Mouse (Mus musculus): ENCODE measurements around the gene Gli3.

Gene Gli3

DNA sequence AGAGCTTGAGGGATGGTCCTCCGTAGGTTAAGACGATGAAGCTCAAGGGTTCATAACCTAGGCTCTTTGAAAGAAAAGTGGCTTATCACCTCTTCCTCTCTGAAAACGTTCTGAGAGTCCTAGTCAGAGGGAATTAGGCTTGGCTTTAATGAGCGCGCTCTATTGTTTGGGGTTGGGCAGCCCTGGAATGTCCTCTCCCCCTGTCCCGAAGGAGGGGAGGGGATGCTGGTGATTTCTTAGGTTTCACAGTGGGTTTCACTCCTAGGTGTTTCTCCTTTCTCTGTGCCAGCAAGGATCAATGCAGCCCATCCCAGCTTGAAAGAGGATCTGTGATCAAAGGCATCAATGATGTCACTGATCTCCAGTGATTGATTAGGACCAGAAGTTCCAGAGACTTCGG is 24.3 kb downstream of the Gli3 start:
- DNase-seq (ENCODE audit: extremely low read depth, insufficient read length, low spot score), result no peak

DNA sequence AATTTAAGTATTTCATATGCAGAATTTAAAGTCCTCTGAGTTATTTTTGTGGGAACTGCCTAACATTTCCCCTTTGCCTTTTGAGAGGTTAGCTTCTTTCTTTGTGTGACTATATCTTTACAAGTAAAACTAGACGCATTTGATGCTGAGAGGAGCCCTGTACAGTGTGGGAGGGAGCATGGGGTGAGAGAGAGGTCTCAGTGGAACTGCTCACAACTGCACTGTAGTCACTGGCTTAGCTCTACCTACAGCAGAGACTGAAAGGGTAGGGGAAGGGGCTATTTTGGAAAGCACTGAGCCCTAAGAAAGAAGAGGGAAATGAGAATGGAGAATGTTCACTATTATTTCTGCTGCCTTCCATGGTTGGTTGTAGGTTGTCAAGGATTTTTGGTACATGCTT is 25.0 kb downstream of the Gli3 start:
- DNase-seq (ENCODE audit: extremely low read depth, insufficient read length, low spot score), result no peak

DNA sequence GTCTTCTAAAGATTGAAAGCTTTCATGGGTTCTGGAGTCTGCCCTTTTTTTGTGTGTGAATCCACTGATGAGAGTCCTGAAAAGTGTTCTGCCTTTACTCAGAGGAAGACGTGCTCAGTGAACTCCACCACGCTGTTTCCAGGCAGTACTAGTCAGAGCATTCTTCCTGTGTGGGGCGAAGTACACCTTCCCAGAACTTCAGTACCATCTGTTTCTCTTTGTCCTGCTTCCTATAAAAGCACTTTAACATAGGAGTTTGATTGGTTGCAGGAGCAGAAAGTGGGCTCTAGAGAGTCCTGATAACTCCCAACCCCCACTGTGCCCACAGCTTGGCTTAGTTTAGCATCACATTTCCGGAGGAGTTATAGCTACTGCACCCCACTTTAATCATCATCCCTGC is 32.8 kb downstream of the Gli3 start:
- DNase-seq (ENCODE audit: extremely low read depth, insufficient read length, low spot score), result no peak

DNA sequence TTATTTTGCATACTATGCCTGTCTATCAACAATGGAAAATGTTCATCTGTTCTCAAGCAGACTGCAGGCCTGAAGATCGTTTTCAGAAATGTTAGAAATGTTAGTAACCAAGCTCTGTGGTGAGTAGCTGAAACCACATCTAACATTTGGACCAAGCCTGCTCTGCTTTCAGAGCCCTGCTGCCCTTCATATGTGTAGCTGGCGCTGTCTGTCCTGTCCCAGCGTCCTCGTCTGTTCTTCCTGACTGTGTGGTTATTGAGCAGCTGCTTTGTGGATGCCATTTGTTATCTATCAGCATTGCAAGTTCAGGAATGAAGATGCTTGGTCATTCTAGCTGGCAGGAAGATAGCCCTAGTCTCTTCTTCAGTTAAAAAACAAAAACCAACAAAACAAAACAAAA is 35.3 kb downstream of the Gli3 start:
- no peak for DNase-seq (ENCODE audit: extremely low read depth, insufficient read length, low spot score)

DNA sequence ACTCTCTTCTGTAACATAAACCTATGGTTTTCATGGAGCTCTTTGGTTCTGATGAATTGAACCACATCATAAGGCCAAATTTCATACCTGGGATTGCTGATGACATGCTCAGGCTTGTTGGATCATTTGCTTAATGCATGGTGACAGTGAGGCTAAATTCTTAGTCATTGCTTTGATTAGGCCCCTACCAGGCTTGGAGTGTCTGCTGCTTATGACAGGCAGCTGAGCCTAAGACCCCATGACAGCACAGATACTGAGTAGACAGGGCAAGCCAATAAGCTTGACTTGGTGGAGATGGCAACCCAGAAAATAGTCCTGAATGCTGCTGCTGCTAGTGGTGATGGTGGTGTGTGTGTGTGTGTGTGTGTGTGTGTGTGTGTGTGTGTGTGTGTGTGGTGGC is 47.9 kb downstream of the Gli3 start:
- DNase-seq (ENCODE audit: extremely low read depth, insufficient read length, low spot score), result no peak

DNA sequence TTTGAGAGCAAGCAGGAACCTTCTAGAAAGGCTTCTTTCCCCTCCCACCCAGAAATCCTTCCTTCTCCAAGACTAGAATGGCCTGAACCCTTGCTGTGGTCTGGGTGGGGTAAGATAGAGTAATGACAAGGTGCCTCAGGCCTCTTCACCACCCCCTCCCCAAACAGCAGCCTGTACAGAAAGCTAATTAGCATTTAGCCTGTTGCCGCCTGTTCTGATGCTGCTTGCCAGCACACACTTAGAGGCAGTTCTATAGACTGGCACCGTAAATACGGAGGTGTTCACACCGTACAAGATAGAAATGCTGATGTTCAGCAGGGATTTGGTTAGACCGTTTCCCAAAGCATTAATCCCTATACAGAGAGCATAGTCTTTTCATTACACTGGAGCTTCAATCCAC is 50.1 kb downstream of the Gli3 start:
- DNase-seq (ENCODE audit: extremely low read depth, insufficient read length, low spot score), result no peak

DNA sequence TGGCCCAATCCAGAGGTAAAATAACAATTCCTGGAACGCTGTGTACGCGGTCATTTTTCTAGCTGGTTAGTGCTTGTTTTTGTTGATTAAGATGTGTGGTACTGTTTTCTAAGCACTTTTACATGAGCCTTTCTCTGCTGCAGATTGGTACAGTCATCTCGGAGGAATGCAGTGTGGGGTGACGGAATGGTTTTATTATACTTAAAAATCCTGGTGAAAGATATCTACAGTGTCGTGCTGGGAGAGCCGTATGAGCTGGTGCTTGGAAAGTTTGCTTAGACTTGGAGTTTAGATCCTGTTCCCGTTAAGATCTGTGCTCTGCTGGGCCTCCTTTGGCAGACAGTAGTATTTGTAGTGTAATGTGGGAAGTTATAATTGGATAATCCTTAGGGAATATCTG is 51.0 kb downstream of the Gli3 start:
- peak; percentile 39 for DNase-seq (ENCODE audit: extremely low read depth, insufficient read length, low spot score)

DNA sequence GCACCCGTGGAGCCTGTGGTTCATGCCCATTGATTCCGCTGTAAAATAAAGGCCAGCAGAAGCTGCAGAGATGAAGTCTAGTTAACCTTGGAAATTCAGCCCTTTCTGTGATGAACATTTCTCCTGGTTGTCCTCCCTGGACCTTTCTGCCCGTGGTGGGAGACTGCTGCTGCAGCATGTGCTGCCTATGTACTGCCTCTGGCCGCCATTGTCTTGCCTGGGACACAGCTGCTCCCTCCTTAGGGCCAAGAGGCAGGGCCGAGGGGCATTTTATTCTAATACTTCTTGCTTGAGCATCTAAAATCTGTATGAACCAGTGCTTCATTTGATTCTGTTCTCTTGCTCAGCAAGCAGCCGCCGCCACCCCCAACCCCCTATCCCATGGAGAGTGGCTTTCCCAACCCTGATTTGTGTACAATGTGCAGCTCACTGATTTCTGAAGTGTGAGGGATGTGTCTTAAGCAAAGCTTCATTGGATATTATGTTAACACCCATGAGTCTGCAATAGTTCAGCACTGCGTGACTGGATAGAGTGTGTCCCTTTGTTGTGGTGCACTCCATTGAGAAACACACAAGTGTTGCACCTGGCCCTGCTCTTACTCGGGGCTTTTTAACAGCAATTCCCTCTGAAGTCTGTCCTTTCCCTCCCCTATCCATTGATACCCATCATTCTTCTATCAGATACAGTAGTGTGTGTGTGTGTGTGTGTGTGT is 54.2 kb downstream of the Gli3 start:
- no peak for DNase-seq (ENCODE audit: extremely low read depth, insufficient read length, low spot score)

DNA sequence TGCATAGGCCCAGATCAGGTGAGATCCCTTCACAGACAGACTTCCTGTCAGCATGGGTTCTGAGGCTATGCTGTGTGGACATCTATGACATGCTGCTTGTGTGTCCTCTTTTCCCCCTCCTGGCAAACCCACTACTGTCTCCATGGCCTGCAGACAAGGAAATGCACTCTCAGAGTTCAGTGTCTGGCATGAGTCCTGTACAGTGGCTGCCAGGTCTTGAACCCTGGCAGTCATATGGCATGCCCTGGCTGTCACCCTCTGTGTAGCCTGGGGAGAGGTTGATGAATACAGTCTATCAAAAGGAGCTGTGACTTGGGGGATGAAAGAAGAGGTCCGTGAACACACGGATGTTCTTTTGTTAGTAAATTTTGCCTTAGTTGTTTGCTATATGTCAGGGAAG is 57.3 kb downstream of the Gli3 start:
- DNase-seq (ENCODE audit: extremely low read depth, insufficient read length, low spot score), result no peak

DNA sequence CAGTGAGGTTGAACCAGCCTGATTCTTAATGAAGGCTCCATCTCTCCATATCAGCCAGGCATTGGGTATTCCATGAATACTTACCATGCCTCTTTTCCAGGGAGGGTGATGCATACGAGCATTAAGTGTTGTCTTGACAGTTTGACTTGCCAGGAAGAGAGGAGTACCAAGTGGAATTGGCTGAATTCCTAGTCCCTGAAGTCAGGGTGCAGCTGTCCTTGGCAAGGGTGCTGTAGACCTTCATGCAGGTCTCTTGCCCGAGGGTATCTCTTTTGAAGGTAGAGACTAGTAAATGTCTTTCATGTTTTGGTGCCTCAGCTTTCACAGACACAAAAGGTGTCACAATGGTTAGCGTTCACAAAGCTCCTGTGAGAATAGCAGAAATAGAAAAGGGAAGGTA is 59.1 kb downstream of the Gli3 start:
- no peak for DNase-seq (ENCODE audit: extremely low read depth, insufficient read length, low spot score)

DNA sequence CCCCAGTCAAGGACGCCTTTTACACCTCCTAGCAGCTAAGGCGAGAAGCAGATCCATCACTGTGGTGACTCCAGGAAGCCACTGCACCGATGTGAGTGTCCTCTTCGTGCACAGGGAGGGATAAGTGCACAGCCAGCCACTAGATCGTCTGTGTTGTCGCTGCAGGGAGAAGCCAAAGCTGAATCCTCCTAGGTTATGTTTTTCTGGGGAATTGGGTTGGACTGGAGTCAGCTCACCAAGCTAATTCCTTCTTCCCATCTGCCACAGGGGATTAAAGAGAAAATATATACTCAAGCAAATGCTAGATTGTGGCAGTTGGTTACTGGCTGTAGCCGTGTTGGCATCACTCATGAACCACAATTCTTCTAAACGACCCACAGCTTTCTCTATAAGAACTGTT is 61.2 kb downstream of the Gli3 start:
- no peak for DNase-seq (ENCODE audit: extremely low read depth, insufficient read length, low spot score)

DNA sequence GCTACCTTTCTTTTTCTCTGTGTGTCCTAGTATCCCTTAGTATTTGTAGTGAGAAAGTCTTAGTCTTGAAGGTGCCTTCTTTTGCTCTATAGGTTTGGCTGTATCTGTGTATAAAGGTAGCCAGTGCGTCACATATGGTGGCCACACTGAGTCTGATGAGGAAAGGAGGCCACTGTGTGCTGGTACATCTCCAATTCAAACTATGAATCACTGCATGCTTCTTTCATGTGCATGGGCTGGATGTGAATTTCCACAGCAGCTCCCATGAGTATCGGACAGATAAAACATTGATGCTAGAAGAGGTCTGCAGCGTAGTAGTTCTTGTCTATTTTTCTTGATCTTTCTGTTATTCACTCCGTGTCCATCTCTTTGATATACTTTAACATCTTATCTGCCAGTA is 63.7 kb downstream of the Gli3 start:
- no peak for DNase-seq (ENCODE audit: extremely low read depth, insufficient read length, low spot score)

DNA sequence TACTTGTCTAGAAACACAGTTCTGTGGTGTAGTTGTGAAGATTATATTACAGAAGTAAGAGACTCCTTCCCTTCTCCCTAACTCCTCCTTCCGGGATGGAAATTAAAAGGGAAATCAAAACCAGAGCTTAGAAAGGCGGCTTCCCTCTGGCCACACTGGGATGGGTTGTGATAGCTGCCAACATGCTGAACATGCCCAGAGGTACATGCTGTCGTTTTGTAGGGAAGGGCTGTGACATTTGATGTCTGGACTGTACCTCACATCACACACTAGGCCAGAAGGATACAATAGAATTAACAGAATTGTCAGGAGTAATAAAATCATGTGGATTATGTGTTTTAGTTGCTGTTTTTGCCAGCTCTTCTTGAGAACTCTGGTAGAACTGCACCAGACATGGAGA is 68.5 kb downstream of the Gli3 start:
- no peak for DNase-seq (ENCODE audit: extremely low read depth, insufficient read length, low spot score)

DNA sequence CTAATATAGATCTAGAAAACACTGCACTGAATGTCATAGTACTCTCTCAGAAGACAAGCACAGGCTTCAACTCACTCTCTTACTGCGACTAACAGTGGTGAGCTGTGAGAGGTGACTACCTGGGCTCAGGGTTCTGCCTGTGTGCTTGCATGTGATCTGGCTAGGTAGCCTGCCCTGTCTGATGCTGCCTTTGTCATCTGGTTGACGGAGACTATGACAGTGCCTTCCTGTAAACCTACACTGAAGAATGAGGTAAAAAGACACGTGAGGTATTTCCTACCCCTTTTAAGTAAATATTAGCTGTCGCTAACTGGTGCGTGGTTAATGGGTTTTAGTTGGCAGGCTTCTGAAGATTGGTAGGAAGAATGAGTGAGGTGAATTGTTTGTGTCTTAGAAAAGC is 74.2 kb downstream of the Gli3 start:
- no peak for DNase-seq (ENCODE audit: extremely low read depth, insufficient read length, low spot score)

DNA sequence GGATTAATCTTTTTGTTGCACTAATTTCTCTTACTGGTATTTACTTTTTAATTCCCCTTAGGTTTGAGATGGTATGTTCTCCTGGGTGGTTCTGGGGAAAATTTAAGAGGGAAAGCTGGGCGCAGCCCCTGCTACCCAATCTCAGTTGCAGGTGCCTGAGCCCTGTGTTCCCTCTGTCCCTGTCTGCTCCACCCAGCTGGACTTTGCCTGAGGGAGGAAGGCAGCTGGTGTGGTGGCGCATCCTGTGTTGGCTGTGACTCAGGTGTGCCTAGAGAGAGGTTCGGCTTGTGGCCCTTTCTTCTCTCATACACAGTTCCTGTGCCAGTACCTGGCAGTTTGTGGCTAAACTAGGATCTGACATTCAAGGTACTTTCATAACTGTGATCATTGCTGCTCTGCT is 74.6 kb downstream of the Gli3 start:
- peak; percentile 21 for DNase-seq (ENCODE audit: extremely low read depth, insufficient read length, low spot score)

DNA sequence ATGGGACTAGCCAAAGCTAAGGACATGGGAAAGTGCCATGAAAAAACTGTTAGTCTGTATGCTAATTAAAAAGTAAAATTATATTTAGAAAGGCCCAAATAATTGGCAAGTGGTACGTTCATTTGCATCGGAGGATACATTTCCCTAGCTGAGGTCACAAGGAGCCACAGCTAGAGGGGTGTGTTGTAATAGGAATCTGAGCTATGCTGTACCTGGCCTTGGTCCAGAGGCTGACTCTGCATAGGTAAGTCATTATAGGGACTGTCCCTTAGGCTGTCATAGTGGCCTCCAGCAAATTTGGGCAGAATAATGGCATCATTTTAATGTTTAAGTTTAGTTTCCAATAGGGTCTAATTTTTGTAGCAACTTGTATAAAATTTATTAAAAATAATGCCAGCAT is 75.4 kb downstream of the Gli3 start:
- no peak for DNase-seq (ENCODE audit: extremely low read depth, insufficient read length, low spot score)

DNA sequence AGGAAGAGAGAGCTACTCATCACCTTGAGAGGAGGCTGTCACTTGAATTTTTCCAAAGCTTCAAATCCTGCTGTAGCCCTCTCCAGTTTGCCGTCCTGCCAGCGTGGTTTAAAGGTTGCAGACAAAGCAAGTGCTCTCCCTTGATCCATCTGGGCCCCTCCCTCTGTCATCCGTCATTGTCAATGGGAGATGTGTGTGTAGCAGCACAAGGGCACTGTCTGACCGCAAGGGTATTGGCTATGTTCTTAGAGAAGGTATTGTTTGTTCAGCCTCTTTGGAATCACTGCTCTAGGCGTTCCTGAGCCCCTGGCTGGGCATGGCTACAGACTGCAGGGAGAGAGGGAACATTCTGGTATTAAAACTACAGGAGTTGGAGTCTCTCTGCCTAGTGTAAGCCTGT is 79.0 kb downstream of the Gli3 start:
- DNase-seq (ENCODE audit: extremely low read depth, insufficient read length, low spot score), result no peak

DNA sequence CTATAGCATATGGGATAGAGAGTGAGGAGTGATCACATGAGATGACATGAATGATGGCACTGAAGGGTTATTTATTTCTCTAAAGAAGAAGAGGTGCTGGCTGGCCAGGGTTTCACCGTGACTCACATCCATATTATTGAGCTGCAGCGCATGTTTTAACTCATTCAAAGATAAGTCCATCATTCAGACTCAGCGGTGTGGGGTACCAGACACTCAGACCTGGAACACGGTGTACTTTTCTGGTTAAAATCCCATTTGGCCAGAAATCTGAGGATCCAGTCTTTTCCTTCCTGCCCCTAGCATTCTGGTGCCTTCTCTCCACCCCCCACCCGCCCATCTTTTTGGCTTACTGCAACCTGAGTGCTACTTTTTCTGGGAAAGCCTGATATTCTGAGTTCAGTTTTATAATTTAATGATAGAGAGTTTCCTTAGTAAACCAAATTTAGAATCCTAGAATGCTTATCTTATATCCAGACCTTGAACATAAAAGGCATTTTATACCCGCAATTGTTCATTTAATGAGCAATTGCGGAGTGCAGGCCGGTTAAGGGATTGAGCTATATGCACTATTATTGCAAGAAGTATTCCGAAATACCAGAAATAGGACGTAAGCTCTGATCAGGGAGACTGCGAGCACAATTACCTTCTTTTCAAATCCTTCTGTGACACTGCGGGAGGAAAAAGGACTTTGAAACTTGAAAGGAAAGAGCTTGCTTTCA is 80.3 kb downstream of the Gli3 start:
- no peak for DNase-seq (ENCODE audit: extremely low read depth, insufficient read length, low spot score)

DNA sequence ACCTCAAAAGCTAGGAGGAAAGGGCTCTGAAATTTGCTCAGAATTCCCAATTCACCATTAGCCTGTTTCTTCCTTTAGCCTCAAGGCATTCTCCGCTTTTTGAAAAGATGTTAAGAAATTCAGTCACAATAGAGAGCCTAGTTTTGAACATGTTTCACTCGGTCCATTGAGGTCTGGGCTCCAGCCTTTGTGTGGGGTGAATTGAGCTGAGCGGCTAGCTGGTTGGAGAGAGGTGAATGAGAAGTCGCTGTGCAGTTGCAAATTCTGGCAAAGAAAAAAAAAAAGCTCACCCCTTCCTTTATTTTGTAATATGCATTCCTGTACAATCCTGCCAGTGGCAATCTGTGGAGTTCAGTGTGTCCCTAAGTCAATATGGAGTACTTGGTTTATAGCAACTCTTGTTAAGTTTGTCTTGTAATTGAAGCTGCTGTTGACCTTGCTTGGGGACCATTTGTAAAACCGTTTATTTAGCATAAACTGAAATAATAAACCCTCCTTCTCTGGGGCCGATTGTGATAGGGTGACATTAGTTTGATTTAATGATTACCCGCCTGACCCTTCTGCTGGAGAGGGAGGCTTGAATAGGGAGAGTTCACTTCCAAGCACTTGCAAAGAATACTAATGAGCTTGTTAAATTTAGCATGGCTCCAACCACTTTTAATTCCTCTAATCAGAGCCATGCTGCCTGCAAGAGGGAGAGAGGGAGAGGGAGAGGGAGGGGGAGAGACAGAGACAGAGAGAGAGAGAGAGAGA is 81.0 kb downstream of the Gli3 start:
- no peak for DNase-seq (ENCODE audit: extremely low read depth, insufficient read length, low spot score)

DNA sequence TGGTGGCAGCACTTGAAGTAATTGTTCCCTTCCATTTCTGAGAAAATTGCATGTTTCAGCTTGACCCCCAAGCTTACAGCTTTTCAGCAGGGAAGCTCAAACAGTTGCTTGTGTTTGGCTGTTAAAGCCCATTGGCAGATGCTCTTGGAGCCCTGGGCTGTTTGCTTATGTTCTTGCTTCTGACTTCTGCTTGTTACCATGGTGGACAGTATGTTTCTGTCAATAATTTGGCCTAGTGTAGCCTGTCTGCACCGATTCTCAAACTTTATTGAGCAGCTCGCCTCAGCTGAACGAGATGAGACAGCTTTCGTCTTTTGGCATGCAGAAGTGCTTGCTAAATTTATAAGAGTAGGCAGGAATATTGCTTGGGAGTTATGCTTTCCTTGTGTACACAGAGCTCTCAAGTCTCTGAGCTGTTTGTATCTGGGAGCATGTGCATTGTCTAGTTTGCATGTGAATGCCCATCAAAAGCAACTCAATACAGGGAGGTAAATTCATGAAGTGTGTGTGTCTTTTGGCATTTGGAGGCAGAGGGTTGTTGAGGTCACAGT is 82.4 kb downstream of the Gli3 start:
- no peak for DNase-seq (ENCODE audit: extremely low read depth, insufficient read length, low spot score)

DNA sequence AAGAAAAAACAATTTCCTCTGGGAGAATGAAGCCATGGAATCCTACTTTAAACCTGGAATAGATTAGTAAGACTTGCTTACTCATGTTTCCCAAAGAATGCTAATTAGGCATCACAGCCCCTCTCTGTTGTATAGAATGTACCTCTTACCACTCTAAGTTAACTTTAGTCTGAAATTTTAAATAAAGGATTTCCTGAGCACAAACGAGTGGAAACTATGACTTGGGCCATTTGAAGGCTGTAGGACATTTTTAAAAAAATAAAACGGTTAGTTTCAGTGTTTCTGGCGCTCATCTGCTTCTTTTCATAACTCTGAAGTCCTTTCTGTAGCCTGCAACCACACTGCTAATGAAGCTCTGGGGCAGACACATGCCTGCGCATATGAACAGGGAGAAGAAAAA is 83.2 kb downstream of the Gli3 start:
- no peak for DNase-seq (ENCODE audit: extremely low read depth, insufficient read length, low spot score)

DNA sequence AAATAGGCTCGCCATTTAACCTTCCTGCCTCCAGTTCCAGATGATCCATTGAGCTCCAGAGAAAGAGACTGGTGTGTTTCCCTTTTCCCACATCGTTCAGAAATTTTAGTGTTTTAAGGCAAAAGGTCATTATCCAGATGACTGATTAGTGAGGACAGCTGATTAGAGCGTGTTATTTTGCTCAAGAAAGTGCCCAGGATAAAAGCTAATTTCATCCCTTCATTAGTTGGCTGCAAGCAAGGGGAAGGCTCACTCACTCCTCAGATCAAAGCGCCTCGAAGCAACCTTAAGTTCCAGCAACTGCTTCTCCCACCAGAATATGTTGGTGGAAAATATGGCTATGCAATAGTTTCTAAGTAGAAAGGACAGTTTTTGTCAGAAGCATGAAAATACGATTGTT is 86.4 kb downstream of the Gli3 start:
- DNase-seq (ENCODE audit: extremely low read depth, insufficient read length, low spot score), result no peak

Measured in 3134 (cell line).